Mouse (Mus musculus) limb, embryonic 14.5 days (tissue): Measurements from ENCODE around the gene Rpap1. TPM values are rescaled to one million over a fixed set of nuclear protein-coding genes. Genes with fewer than 3 reads are reported as not detected.
A peak's percentile ranks its signal among the peaks of the same experiment; 100 is the strongest.

Source experiments
- ATAC-seq: fragments of 200-750 bp; cut with Nextera tagmentation; 2 replicates; pipeline ENCODE4 v1.8.0; 2017; ENCODE audit warnings: low read depth, moderate number of reproducible peaks, moderate TSS enrichment; ENCODE audit not compliant: low FRiP score
- DNase-seq: peaks from one replicate; pipeline ENCODE4 v3.0.0-alpha.2; 2015; ENCODE audit warnings: low spot score
- H3K27ac ChIP-seq: fragments of 300-500 bp; sonication (generic); replicated peaks from 2 replicates; pipeline ENCODE4 v1.5.1; 2014; ENCODE audit warnings: low read depth, mild to moderate bottlenecking, low read length, moderate library complexity, mixed read lengths
- H3K27me3 ChIP-seq: fragments of 300-500 bp; sonication (generic); 2 replicates; pipeline ENCODE4 v1.6.1; 2014; ENCODE audit warnings: low read length, mixed read lengths; ENCODE audit not compliant: control insufficient read depth, insufficient read depth
- H3K36me3 ChIP-seq: fragments of 300-500 bp; sonication (generic); 2 replicates; pipeline ENCODE4 v1.6.1; 2014; ENCODE audit warnings: mild to moderate bottlenecking, low read length, moderate library complexity, mixed read lengths; ENCODE audit not compliant: control insufficient read depth, insufficient read depth
- H3K4me1 ChIP-seq: fragments of 300-500 bp; sonication (generic); 2 replicates; pipeline ENCODE4 v1.6.1; 2014; ENCODE audit warnings: antibody characterized with exemption, low read length, mixed read lengths; ENCODE audit not compliant: control insufficient read depth, insufficient read depth
- H3K4me2 ChIP-seq: fragments of 300-500 bp; sonication (generic); replicated peaks from 2 replicates; pipeline ENCODE4 v1.6.1; 2014; ENCODE audit warnings: low read depth, mild to moderate bottlenecking, low read length, moderate library complexity; ENCODE audit not compliant: severe bottlenecking
- H3K4me3 ChIP-seq: fragments of 300-500 bp; sonication (generic); replicated peaks from 2 replicates; pipeline ENCODE4 v1.5.1; 2014; ENCODE audit warnings: low read length
- H3K9ac ChIP-seq: fragments of 300-500 bp; sonication (generic); 2 replicates; pipeline ENCODE4 v1.6.1; 2014; ENCODE audit warnings: mild to moderate bottlenecking, low read depth, low read length, moderate library complexity; ENCODE audit not compliant: severe bottlenecking
- H3K9me3 ChIP-seq: fragments of 300-500 bp; sonication (generic); 2 replicates; pipeline ENCODE4 v1.6.1; 2016; ENCODE audit warnings: low read length; ENCODE audit not compliant: control insufficient read depth
- POLR2A ChIP-seq: fragments of 200-500 bp; IDR thresholded peaks from 2 replicates; pipeline ENCODE4 v1.8.0; 2012; ENCODE audit warnings: inconsistent platforms, mild to moderate bottlenecking, moderate library complexity, borderline replicate concordance; ENCODE audit not compliant: insufficient read depth, insufficient read length; ENCODE audit errors: extremely low read depth
- WGBS: fragments of 180-500 bp; shearing (Covaris S2); extraction: QIAGEN DNeasy Blood & Tissue Kit; methylation state at CpG from one replicate; pipeline ENCODE4 v1.1.7; 2014; 5-methylcytosine and 5-hydroxymethylcytosine counted together
- polyA plus RNA-seq, 2 experiments: library from polyadenylated mRNA; depleted of rRNA in 1 of 2; stranded (reverse) in 1 of 2; unstranded in 1 of 2; fragments of >200 nt; fragmentation: Nextera tagmentation in 1 of 2; extraction: Ambion mirVana in 1 of 2; gene quantifications; 2 replicates each; pipeline versions ENCODE4 v1.2.1 to v1.2.3; 2012 to 2014

Rpap1 gene
- polyA plus RNA-seq, 2 experiments, result 22.5 to 27.7 TPM

- H3K9ac ChIP-seq, result peak overlapping the region; percentile 87
- peaks cover 18% of the 10 kb centered on the region; the same call in 1 of the 2 replicates for H3K36me3 ChIP-seq
- ATAC-seq, result peak; percentile 83
- no peaks in the 10 kb centered on the region for H3K27me3 ChIP-seq
- H3K4me1 ChIP-seq, result peaks cover 24% of the 10 kb centered on the region; the same call in 1 of the 2 replicates
- no peaks in the 10 kb centered on the region for H3K9me3 ChIP-seq
- under 1% methylated on average over 36 of the region's 89 CpGs for WGBS
- peak; percentile 57; the same call in 1 of the 2 replicates for TF ChIP-seq POLR2A
- H3K4me2 ChIP-seq, result peak overlapping the region; percentile 83
- peak overlapping the region; percentile 85 for H3K4me3 ChIP-seq
- H3K27ac ChIP-seq, result peak overlapping the region; percentile 52
- peak; percentile 30 for DNase-seq
Measured at GRCm38 (mm10) chr2:119799181-119799960, 12.0 kb upstream of the Rpap1 start.

GRCm38 (mm10) chr2:119798246-119798927 lies 11.1 kb upstream of the Rpap1 start:
- DNase-seq (no peak), ATAC-seq (no peak)
- Histone ChIP-seq H3K9ac (no peak overlapping the region), H3K27me3 (no peaks in the 10 kb centered on the region), H3K4me1 (peaks cover 24% of the 10 kb centered on the region; the same call in 1 of the 2 replicates), H3K9me3 (no peaks in the 10 kb centered on the region), H3K4me3 (no peak overlapping the region), H3K27ac (no peak overlapping the region), H3K4me2 (peak overlapping the region; percentile 83; the same call in 1 of the 2 replicates), H3K36me3 (0 out of 2 replicates have a peak, but pooled peaks cover 8% of the 10 kb centered on the region)
- 10% methylated on average over 13 of the region's 13 CpGs for WGBS
- no peak for TF ChIP-seq POLR2A

- Histone ChIP-seq H3K36me3 (0 out of 2 replicates have a peak, but pooled peaks cover 3% of the 10 kb centered on the region), H3K27ac (no peak within 1 kb of the TSS), H3K4me3 (no peak within 1 kb of the TSS), H3K4me2 (0 out of 2 replicates have a peak within 1 kb of the TSS, but pooled peaks have one; percentile 83), H3K27me3 (no peaks in the 10 kb centered on the region), H3K9ac (no peak within 1 kb of the TSS), H3K4me1 (peaks cover 19% of the 10 kb centered on the region; the same call in 1 of the 2 replicates), H3K9me3 (no peaks in the 10 kb centered on the region)
- no peak for TF ChIP-seq POLR2A
- 64% methylated on average over 5 of the region's 5 CpGs for WGBS
- DNase-seq (no peak), ATAC-seq (no peak)
Measured at GRCm38 (mm10) chr2:119797279-119797783, 10.0 kb upstream of the Rpap1 start, which contains the start of gene Tyro3. Gene Tyro3 (plus strand): TSS chr2:119797733.

- Histone ChIP-seq H3K4me3 (no peak overlapping the region), H3K27ac (no peak overlapping the region), H3K9ac (no peak overlapping the region), H3K36me3 (no peaks in the 10 kb centered on the region), H3K9me3 (no peaks in the 10 kb centered on the region), H3K27me3 (no peaks in the 10 kb centered on the region), H3K4me2 (no peak overlapping the region), H3K4me1 (peaks cover 6% of the 10 kb centered on the region)
- 82% methylated on average over 2 of the region's 2 CpGs for WGBS
- DNase-seq (no peak), ATAC-seq (no peak)
- no peak for TF ChIP-seq POLR2A
Measured at GRCm38 (mm10) chr2:119789996-119790395, 2.7 kb upstream of the Rpap1 start.

GRCm38 (mm10) chr2:119767246-119767645 lies 20.1 kb downstream of the Rpap1 start:
- 93% methylated on average over 6 of the region's 6 CpGs for WGBS
- no peak for ATAC-seq
- Histone ChIP-seq H3K27ac (no peak overlapping the region), H3K4me3 (no peak overlapping the region), H3K4me1 (no peaks in the 10 kb centered on the region), H3K36me3 (peaks cover 71% of the 10 kb centered on the region), H3K9ac (no peak overlapping the region), H3K4me2 (no peak overlapping the region), H3K27me3 (no peaks in the 10 kb centered on the region), H3K9me3 (no peaks in the 10 kb centered on the region)
- no peak for TF ChIP-seq POLR2A
- DNase-seq, result no peak
